Mouse (Mus musculus): ENCODE data around the gene Ndufv3. TPM values are rescaled to one million over a fixed set of nuclear protein-coding genes. Genes with fewer than 3 reads are reported as not detected.
A peak's percentile ranks its signal among the peaks of the same experiment; 100 is the strongest.
"Not testable (repeated sequence)": the region's sequence is repeated elsewhere in the genome, so short reads cannot be mapped to it uniquely, and the experiment has no call there.

Gene Ndufv3
- polyA plus RNA-seq, 1 experiment from 2014 or later: 492 TPM

- Histone ChIP-seq H3K36me3 (peaks cover 10% of the 10 kb centered on the region), H3K4me1 (peaks cover 32% of the 10 kb centered on the region), H3K27ac (replicated peaks) (peak overlapping the region; percentile 64), H3K9ac (replicated peaks) (no peak overlapping the region), H3K4me3 (replicated peaks) (peak overlapping the region; percentile 57), H3K9me3 (replicated peaks) (no peaks in the 10 kb centered on the region), H3K27me3 (replicated peaks) (no peaks in the 10 kb centered on the region), H3K4me2 (peak overlapping the region; percentile 68)
- ATAC-seq (ENCODE audit: low FRiP score): peak; percentile 71
- 3% methylated on average over 7 of the region's 7 CpGs for WGBS
Measured at GRCm38 (mm10) chr17:31519344-31519945, 470 bp upstream of the Ndufv3 start.

- Histone ChIP-seq H3K9me3 (replicated peaks) (no peaks in the 10 kb centered on the region), H3K4me3 (replicated peaks) (peak overlapping the region; percentile 57), H3K9ac (replicated peaks) (peak overlapping the region; percentile 50), H3K27me3 (replicated peaks) (no peaks in the 10 kb centered on the region), H3K4me1 (peaks cover 37% of the 10 kb centered on the region), H3K4me2 (peak overlapping the region; percentile 68), H3K36me3 (peaks cover 16% of the 10 kb centered on the region), H3K27ac (replicated peaks) (peak overlapping the region; percentile 78)
- 18% methylated on average over 3 of the region's 3 CpGs for WGBS
- no peak for ATAC-seq (ENCODE audit: low FRiP score)
Measured at GRCm38 (mm10) chr17:31520895-31521294, 980 bp downstream of the Ndufv3 start.

- H3K27ac ChIP-seq (replicated peaks): 0 out of 2 replicates have a peak overlapping the region, but pooled peaks have one; percentile 23
- H3K4me3 ChIP-seq (replicated peaks): no peak overlapping the region
- no peaks in the 10 kb centered on the region for H3K9me3 ChIP-seq (replicated peaks)
- H3K27me3 ChIP-seq (replicated peaks): no peaks in the 10 kb centered on the region
- WGBS: 49% methylated on average over 6 of the region's 6 CpGs
- H3K36me3 ChIP-seq: peaks cover 20% of the 10 kb centered on the region
- H3K9ac ChIP-seq (replicated peaks): no peak overlapping the region
- H3K4me1 ChIP-seq: peaks cover 37% of the 10 kb centered on the region
- no peak for ATAC-seq (ENCODE audit: low FRiP score)
- peak overlapping the region; percentile 68 for H3K4me2 ChIP-seq
Measured at GRCm38 (mm10) chr17:31521948-31522347, 2.0 kb downstream of the Ndufv3 start.

GRCm38 (mm10) chr17:31525114-31525513 lies 5.2 kb downstream of the Ndufv3 start:
- Histone ChIP-seq H3K9me3 (replicated peaks) (no peaks in the 10 kb centered on the region), H3K27me3 (replicated peaks) (no peaks in the 10 kb centered on the region), H3K4me2 (no peak overlapping the region), H3K9ac (replicated peaks) (no peak overlapping the region), H3K36me3 (peaks cover 41% of the 10 kb centered on the region), H3K4me1 (peaks cover 33% of the 10 kb centered on the region), H3K27ac (replicated peaks) (no peak overlapping the region), H3K4me3 (replicated peaks) (no peak overlapping the region)
- no peak for ATAC-seq (ENCODE audit: low FRiP score)
- WGBS: 93% methylated on average over 4 of the region's 4 CpGs

- Histone ChIP-seq H3K27me3 (replicated peaks) (no peaks in the 10 kb centered on the region), H3K36me3 (peaks cover 48% of the 10 kb centered on the region), H3K4me2 (no peak overlapping the region), H3K9ac (replicated peaks) (no peak overlapping the region), H3K4me1 (peaks cover 31% of the 10 kb centered on the region), H3K27ac (replicated peaks) (no peak overlapping the region), H3K9me3 (replicated peaks) (no peaks in the 10 kb centered on the region), H3K4me3 (replicated peaks) (no peak overlapping the region)
- WGBS: 95% methylated on average over 3 of the region's 3 CpGs
- no peak for ATAC-seq (ENCODE audit: low FRiP score)
Measured at GRCm38 (mm10) chr17:31525816-31526215, 5.9 kb downstream of the Ndufv3 start.

GRCm38 (mm10) chr17:31529314-31529713 lies 9.4 kb downstream of the Ndufv3 start:
- 23% methylated on average over 15 of the region's 15 CpGs for WGBS
- ATAC-seq (ENCODE audit: low FRiP score): 0 out of 2 replicates have a peak, but pooled peaks have one; percentile 56

GRCm38 (mm10) chr17:31531441-31532158 lies 11.7 kb downstream of the Ndufv3 start:
- no peaks in the 10 kb centered on the region for H3K9me3 ChIP-seq (replicated peaks)
- H3K4me3 ChIP-seq (replicated peaks): no peak overlapping the region
- ATAC-seq (ENCODE audit: low FRiP score): no peak
- H3K27me3 ChIP-seq (replicated peaks): no peaks in the 10 kb centered on the region
- WGBS: 88% methylated on average over 14 of the region's 14 CpGs
- H3K4me2 ChIP-seq: no peak overlapping the region
- no peak overlapping the region for H3K27ac ChIP-seq (replicated peaks)
- peaks cover 19% of the 10 kb centered on the region for H3K4me1 ChIP-seq
- H3K9ac ChIP-seq (replicated peaks): no peak overlapping the region
- peaks cover 41% of the 10 kb centered on the region for H3K36me3 ChIP-seq

More at GRCm38 (mm10) chr17:31529314-31529713, 9.4 kb downstream of the Ndufv3 start:
- H3K36me3 ChIP-seq: peaks cover 48% of the 10 kb centered on the region
- 0 out of 2 replicates have a peak, but pooled peaks cover 8% of the 10 kb centered on the region for H3K4me1 ChIP-seq
- H3K27me3 ChIP-seq (replicated peaks): no peaks in the 10 kb centered on the region
- no peak overlapping the region for H3K9ac ChIP-seq (replicated peaks)
- H3K9me3 ChIP-seq (replicated peaks): no peaks in the 10 kb centered on the region
- no peak overlapping the region for H3K4me3 ChIP-seq (replicated peaks)
- no peak overlapping the region for H3K27ac ChIP-seq (replicated peaks)
- H3K4me2 ChIP-seq: peak overlapping the region; percentile 26

- H3K9me3 ChIP-seq (replicated peaks); H3K9ac ChIP-seq (replicated peaks); H3K4me3 ChIP-seq (replicated peaks); ATAC-seq (ENCODE audit: low FRiP score); H3K4me2 ChIP-seq; H3K27me3 ChIP-seq (replicated peaks); H3K27ac ChIP-seq (replicated peaks): not testable (repeated sequence)
- WGBS: 99% methylated on average over 4 of the region's 4 CpGs
- Histone ChIP-seq H3K4me1 (peaks cover 19% of the 10 kb centered on the region), H3K36me3 (peaks cover 34% of the 10 kb centered on the region)
Measured at GRCm38 (mm10) chr17:31532331-31532730, 12.4 kb downstream of the Ndufv3 start.

- Histone ChIP-seq H3K4me2 (no peak overlapping the region), H3K9ac (replicated peaks) (no peak overlapping the region), H3K27me3 (replicated peaks) (no peaks in the 10 kb centered on the region)
Measured at GRCm38 (mm10) chr17:31535358-31535757, 15.4 kb downstream of the Ndufv3 start.

GRCm38 (mm10) chr17:31535871-31536629 lies 16.1 kb downstream of the Ndufv3 start:
- peak; percentile 80 for ATAC-seq (ENCODE audit: low FRiP score)
- H3K27ac ChIP-seq (replicated peaks): peak overlapping the region; percentile 88
- H3K9ac ChIP-seq (replicated peaks): no peak overlapping the region
- no peak overlapping the region for H3K4me3 ChIP-seq (replicated peaks)
- H3K9me3 ChIP-seq (replicated peaks): no peaks in the 10 kb centered on the region
- peak overlapping the region; percentile 19; the same call in 1 of the 2 replicates for H3K4me2 ChIP-seq
- H3K4me1 ChIP-seq: peaks cover 19% of the 10 kb centered on the region
- peaks cover 7% of the 10 kb centered on the region; the same call in 1 of the 2 replicates for H3K36me3 ChIP-seq
- WGBS: 16% methylated on average over 8 of the region's 8 CpGs
- no peaks in the 10 kb centered on the region for H3K27me3 ChIP-seq (replicated peaks)

More at GRCm38 (mm10) chr17:31535358-31535757, 15.4 kb downstream of the Ndufv3 start:
- Histone ChIP-seq H3K27ac (replicated peaks) (peak overlapping the region; percentile 88), H3K9me3 (replicated peaks) (no peaks in the 10 kb centered on the region), H3K36me3 (peaks cover 14% of the 10 kb centered on the region), H3K4me1 (peaks cover 16% of the 10 kb centered on the region), H3K4me3 (replicated peaks) (no peak overlapping the region)
- WGBS: 68% methylated on average over 4 of the region's 4 CpGs
- ATAC-seq (ENCODE audit: low FRiP score): peak; percentile 45; the same call in 1 of the 2 replicates

- no peak for ATAC-seq (ENCODE audit: low FRiP score)
- Histone ChIP-seq H3K4me1 (peaks cover 32% of the 10 kb centered on the region), H3K27me3 (replicated peaks) (no peaks in the 10 kb centered on the region), H3K9ac (replicated peaks) (no peak overlapping the region), H3K4me2 (no peak overlapping the region), H3K4me3 (replicated peaks) (no peak overlapping the region), H3K36me3 (no peaks in the 10 kb centered on the region), H3K9me3 (replicated peaks) (no peaks in the 10 kb centered on the region), H3K27ac (replicated peaks) (0 out of 2 replicates have a peak overlapping the region, but pooled peaks have one; percentile 60)
- 59% methylated on average over 3 of the region's 3 CpGs for WGBS
Measured at GRCm38 (mm10) chr17:31540101-31540500, 20.2 kb downstream of the Ndufv3 start.

Measured in neural tube, embryonic 15.5 days (tissue).